Mouse (Mus musculus) cortical plate, adult 2 months (tissue): ENCODE measurements around the gene Cbwd1.

Experiments used
- CTCF ChIP-seq: fragments of 200-500 bp; IDR thresholded peaks from 2 replicates; pipeline ENCODE4 v1.5.1; 2011; ENCODE audit warnings: mild to moderate bottlenecking, control low read depth, low read length; ENCODE audit not compliant: insufficient read depth; ENCODE audit errors: extremely low read depth
- POLR2A ChIP-seq: fragments of 200-500 bp; IDR thresholded peaks from 2 replicates; pipeline ENCODE4 v1.6.1; 2011; ENCODE audit warnings: mild to moderate bottlenecking, low read length, control low read depth; ENCODE audit not compliant: insufficient read depth; ENCODE audit errors: extremely low read depth

GRCm38 (mm10) chr19:24988831-24989230, 27.4 kb upstream of the Cbwd1 start:
- TF ChIP-seq POLR2A: no peak
- no peak for TF ChIP-seq CTCF
